Mouse (Mus musculus) heart, adult 2 months (tissue): Measurements from ENCODE around the gene Mycl.

ENCODE experiments used
- CTCF ChIP-seq: fragments of 200-600 bp; IDR thresholded peaks from 2 replicates; pipeline ENCODE4 v1.8.1; 2022; ENCODE audit warnings: antibody characterized with exemption, mild to moderate bottlenecking, moderate library complexity
- POLR2A ChIP-seq: fragments of 200-500 bp; IDR thresholded peaks from 2 replicates; pipeline ENCODE4 v1.6.1; 2011; ENCODE audit warnings: mild to moderate bottlenecking, low read depth, low read length, control low read depth; ENCODE audit not compliant: insufficient read depth

DNA sequence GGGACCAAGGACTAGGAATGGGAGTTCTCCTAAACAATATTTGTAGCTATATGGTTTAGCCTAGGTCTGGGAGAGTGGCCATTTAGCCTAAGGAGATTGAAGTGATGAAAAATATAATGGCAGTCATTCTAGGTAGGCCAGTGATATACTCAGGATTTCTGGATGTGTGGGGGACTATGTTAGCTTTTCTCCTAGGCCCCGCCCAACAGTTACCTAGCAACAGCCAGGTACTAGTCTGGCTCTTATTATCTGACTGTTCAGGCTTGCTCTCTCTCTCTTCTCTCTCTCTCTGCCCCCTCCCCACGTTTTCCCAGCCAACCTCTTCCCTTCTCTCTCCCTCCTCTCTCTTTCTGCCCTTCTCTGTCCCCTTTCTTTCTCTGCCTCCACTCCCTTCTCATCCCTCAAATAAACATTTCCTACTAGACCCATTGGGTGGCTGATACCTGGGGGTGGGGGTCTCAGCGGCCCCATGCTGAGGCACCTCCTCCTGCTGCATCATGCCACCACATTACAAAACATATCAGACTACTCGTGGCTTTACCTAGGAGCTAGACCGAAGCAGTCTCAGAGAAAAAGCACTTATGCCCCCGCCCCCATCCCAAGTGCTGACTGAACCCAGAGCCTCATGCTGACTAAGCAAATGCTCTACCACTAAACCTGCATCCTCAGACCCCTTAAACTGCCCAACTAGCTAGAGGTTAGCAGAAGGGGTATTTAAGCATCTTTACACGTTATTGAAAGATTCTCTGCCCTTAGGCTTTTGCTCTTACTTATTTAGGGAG lies 19.2 kb downstream of the Mycl start:
- TF ChIP-seq CTCF (no peak), POLR2A (no peak)
